19 mouse cellular contexts compared by ENCODE assay signal in the genomic region with DNA sequence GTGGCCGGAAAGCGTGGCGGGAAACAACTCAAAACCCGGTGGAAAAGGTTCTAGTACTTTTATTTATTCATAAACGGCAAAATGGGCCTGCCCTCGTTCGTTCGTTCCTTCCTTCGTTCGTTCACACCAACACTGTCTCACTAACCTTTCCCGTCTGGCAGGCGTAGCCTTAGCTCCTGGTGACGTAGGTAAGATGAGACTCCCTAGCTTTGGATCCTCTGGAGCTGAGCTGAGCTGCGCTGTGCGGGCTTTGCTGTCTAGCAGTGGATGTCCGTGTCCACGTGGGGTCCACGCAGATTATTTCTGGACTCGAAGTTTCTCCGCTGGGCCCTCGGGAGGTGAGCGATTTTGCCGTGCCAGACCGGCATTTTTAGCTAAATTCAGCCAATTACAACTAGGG. TPM values are rescaled to one million over a fixed set of nuclear protein-coding genes. Genes with fewer than 3 reads are reported as not detected.
DNase-seq lines count a peak whose midpoint lies in the region; TF ChIP-seq lines count a peak whose summit lies in the region.
"Had no signal": no experiment of that assay in that cellular context is flagged by ENCODE, and none has a peak within 500 bp of the region (broad histone marks: within the 10 kb centered on the region; RNA-seq: fewer than 3 reads in every experiment).

No protein-coding gene starts in this region.

- H3K27me3 ChIP-seq in CH12.LX (replicated peaks) (no peaks in the 10 kb centered on the region), E14TG2a.4 (ENCODE audit: insufficient read depth, low read length) (no peaks in the 10 kb centered on the region)
- H3K27me3 ChIP-seq: embryonic facial prominence, embryonic 13.5 days; forebrain, embryonic 13.5 days; hindbrain, embryonic 12.5 days; hindbrain, embryonic 15.5 days had no signal

- in situ Hi-C loops in CH12.LX (cut with MboI; ENCODE audit: low pct_ligation_motif_present, low pct_unique_long_range_greater_than_20kb, low sequenced_read_pairs) (no loop called here), ES-E14 (cut with MboI; ENCODE audit: low sequenced_read_pairs in 2 of 2, unreplicated experiment in 2 of 2) (no loop called here)

- no peak for DNase-seq in CH12.LX (ENCODE audit: extremely low read depth)
- no peak for DNase-seq in ES-E14 (ENCODE audit: low read depth, low spot score)
- no peak for DNase-seq in thymus, postnatal 36 days
- no peak for DNase-seq in retina, embryonic 14.5 days (ENCODE audit: low spot score)
- no peak for DNase-seq in left cerebral cortex, postnatal 36 days (ENCODE audit: low spot score in 2 of 2)
- DNase-seq: adrenal gland, postnatal 10 days; adrenal gland, postnatal 36 days; cerebellum, adult 18-20 months; cerebellum, adult 9-10 months; cerebellum, postnatal 14 days; gastrocnemius, postnatal 10 days; heart, adult 11 months had no signal

- peaks cover 8% of the 10 kb centered on the region for H3K9me3 ChIP-seq in CH12.LX (replicated peaks; ENCODE audit: low read length)
- no peaks in the 10 kb centered on the region for H3K9me3 ChIP-seq in E14TG2a.4 (ENCODE audit: low read length)
- no peaks in the 10 kb centered on the region for H3K9me3 ChIP-seq in ES-E14 (ENCODE audit: control insufficient read depth, insufficient read depth, low read depth, low read length)
- H3K9me3 ChIP-seq: embryonic facial prominence, embryonic 13.5 days; forebrain, embryonic 13.5 days; hindbrain, embryonic 12.5 days; hindbrain, embryonic 15.5 days had no signal

- no peak for TF ChIP-seq POLR2A in CH12.LX (IDR thresholded peaks at IDR 0.05; ENCODE audit: low read depth, low read length)

- H3K36me3 ChIP-seq in CH12.LX (replicated peaks in 1 of 2; ENCODE audit: control insufficient read depth in 1 of 2, insufficient read depth in 1 of 2, low read length in 1 of 2) (peaks cover 38 to 55% of the 10 kb centered on the region in 2 experiments), E14TG2a.4 (ENCODE audit: insufficient read depth, low read length) (peaks cover 40% of the 10 kb centered on the region), ES-E14 (ENCODE audit: control insufficient read depth, insufficient read depth, low read length, poor library complexity, severe bottlenecking) (peaks cover 13% of the 10 kb centered on the region)

- TF ChIP-seq EP300 in CH12.LX (IDR thresholded peaks at IDR 0.05; ENCODE audit: low read length): no peak

- H3K4me3 ChIP-seq in CH12.LX (replicated peaks in 1 of 3; ENCODE audit: low read depth in 2 of 3, low read length in 2 of 3, poor library complexity in 1 of 3): no peak overlapping the region
- H3K4me3 ChIP-seq in E14TG2a.4 (replicated peaks; ENCODE audit: low read length): peak overlapping the region; percentile 69
- peak overlapping the region; percentile 41 to 44 for H3K4me3 ChIP-seq in ES-E14 (ENCODE audit: insufficient read depth in 1 of 2, low read depth in 1 of 2, low read length in 2 of 2, poor library complexity in 1 of 2, severe bottlenecking in 1 of 2)
- H3K4me3 ChIP-seq: embryonic facial prominence, embryonic 13.5 days; forebrain, embryonic 10.5 days; forebrain, embryonic 13.5 days; hindbrain, embryonic 12.5 days; hindbrain, embryonic 15.5 days had no signal

- no peak for TF ChIP-seq RAD21 in CH12.LX (IDR thresholded peaks at IDR 0.05; ENCODE audit: low read depth, low read length)

- intact Hi-C loops in left cerebral cortex, postnatal 36 days (cut with DNase I): no loop called here

- peaks cover 5 to 34% of the 10 kb centered on the region in 2 experiments; a peak in 3 of 4 replicates for H3K4me1 ChIP-seq in CH12.LX (ENCODE audit: control insufficient read depth in 1 of 2, insufficient read depth in 2 of 2)
- H3K4me1 ChIP-seq in E14TG2a.4 (replicated peaks; ENCODE audit: low read depth, low read length): peaks cover 27% of the 10 kb centered on the region
- H3K4me1 ChIP-seq in ES-E14 (ENCODE audit: control insufficient read depth in 2 of 2, insufficient read depth in 2 of 2, low read length in 2 of 2, poor library complexity in 1 of 2): no peaks in the 10 kb centered on the region; a peak in 1 of 4 replicates
- H3K4me1 ChIP-seq: embryonic facial prominence, embryonic 13.5 days; forebrain, embryonic 10.5 days; forebrain, embryonic 13.5 days; hindbrain, embryonic 12.5 days; hindbrain, embryonic 15.5 days had no signal

- H3K4me2 ChIP-seq in CH12.LX (ENCODE audit: insufficient read depth, low read depth, poor library complexity, severe bottlenecking): no peak overlapping the region
- H3K4me2 ChIP-seq: embryonic facial prominence, embryonic 13.5 days; forebrain, embryonic 13.5 days; heart, embryonic 11.5 days; hindbrain, embryonic 12.5 days; hindbrain, embryonic 15.5 days had no signal

- TF ChIP-seq CTCF in CH12.LX (conservative IDR thresholded peaks at IDR 0.05 in 1 of 2, IDR thresholded peaks at IDR 0.05 in 1 of 2; ENCODE audit: low read depth in 2 of 2, low read length in 2 of 2): no peak
- TF ChIP-seq CTCF in E14TG2a.4 (conservative IDR thresholded peaks at IDR 0.05; ENCODE audit: low read length): no peak

- peaks cover 4% of the 10 kb centered on the region; the same call in 1 of the 2 replicates for H3K79me2 ChIP-seq in CH12.LX (replicated peaks; ENCODE audit: control insufficient read depth, extremely low read depth, insufficient read depth, poor library complexity, severe bottlenecking)

- H3K9ac ChIP-seq in CH12.LX (ENCODE audit: insufficient read depth, low read depth): no peak overlapping the region
- peak overlapping the region; percentile 41 for H3K9ac ChIP-seq in ES-E14 (ENCODE audit: insufficient read depth, low read depth, low read length, poor library complexity, severe bottlenecking)
- H3K9ac ChIP-seq: embryonic facial prominence, embryonic 13.5 days; forebrain, embryonic 13.5 days; hindbrain, embryonic 12.5 days; hindbrain, embryonic 15.5 days had no signal

- H3K27ac ChIP-seq in CH12.LX (ENCODE audit: insufficient read depth, low read depth): no peak overlapping the region
- H3K27ac ChIP-seq in ES-E14 (ENCODE audit: insufficient read depth, low read depth, low read length, poor library complexity, severe bottlenecking): no peak overlapping the region
- H3K27ac ChIP-seq: embryonic facial prominence, embryonic 13.5 days; forebrain, embryonic 10.5 days; forebrain, embryonic 13.5 days; hindbrain, embryonic 12.5 days; hindbrain, embryonic 15.5 days had no signal

- dilution Hi-C loops in CH12.LX (cut with MboI; ENCODE audit: extremely low pct_ligation_motif_present, extremely low pct_unique_long_range_greater_than_20kb, low sequenced_read_pairs): no loop called here

TF ChIP-seq in CH12.LX, 34 proteins besides CTCF, POLR2A, EP300 and RAD21:
- TF ChIP-seq RCOR1 (conservative IDR thresholded peaks at IDR 0.05; ENCODE audit: low read depth, low read length) (no peak), TCF12 (IDR thresholded peaks at IDR 0.05; ENCODE audit: low read depth, low read length) (no peak), POLR2AphosphoS2 (IDR thresholded peaks at IDR 0.05; ENCODE audit: low read depth, low read length) (0 out of 2 replicates have a peak, but pooled peaks have one; percentile 25), HCFC1 (IDR thresholded peaks at IDR 0.05; ENCODE audit: low read depth, low read length) (no peak)

TF ChIP-seq in ES-E14, 5 proteins besides CTCF, POLR2A, EP300 and RAD21:
- TF ChIP-seq HCFC1 (IDR thresholded peaks at IDR 0.05; ENCODE audit: borderline replicate concordance, insufficient read depth, low read length) (no peak), MAFK (IDR thresholded peaks at IDR 0.05; ENCODE audit: insufficient read depth, low read depth, low read length) (no peak), ZC3H11A (IDR thresholded peaks at IDR 0.05; ENCODE audit: borderline replicate concordance, low read depth, low read length) (no peak), CHD2 (IDR thresholded peaks at IDR 0.05; ENCODE audit: low read depth, low read length) (no peak), ZNF384 (IDR thresholded peaks at IDR 0.05; ENCODE audit: low read depth, low read length) (no peak)

RNA-seq across cellular contexts. Expression of gene Psma6, which starts 36.2 kb away (rescaled TPM):
- 271 and 319 TPM in 2 replicates for total RNA-seq in CH12.LX (2012; rRNA removed)
- total RNA-seq in CH12.LX (2014; rRNA removed): 585 and 610 TPM in 2 replicates
- 307 and 352 TPM in 2 replicates for polyA plus RNA-seq in CH12.LX (2012; ENCODE audit: insufficient read length, low read depth)
- 148 and 215 TPM in 2 replicates for total RNA-seq in ES-E14 (2012; rRNA removed)
- 100 to 1,000 TPM; 129 to 136 TPM for total RNA-seq in left cerebral cortex, postnatal 36 days (2021)

Comparison
In these comparisons a context has a peak if more than half of its experiments do, and no peak if none do; other contexts are left out.
1. H3K4me3 ChIP-seq: peak in E14TG2a.4 (single experiment) and ES-E14 (2 of 2); none in CH12.LX (0 of 3).